Mouse (Mus musculus): ENCODE data around the gene Itln1. TPM values are rescaled to one million over a fixed set of nuclear protein-coding genes. Genes with fewer than 3 reads are reported as not detected.

Gene Itln1
- polyA plus RNA-seq, 1 experiment, result not detected

DNA sequence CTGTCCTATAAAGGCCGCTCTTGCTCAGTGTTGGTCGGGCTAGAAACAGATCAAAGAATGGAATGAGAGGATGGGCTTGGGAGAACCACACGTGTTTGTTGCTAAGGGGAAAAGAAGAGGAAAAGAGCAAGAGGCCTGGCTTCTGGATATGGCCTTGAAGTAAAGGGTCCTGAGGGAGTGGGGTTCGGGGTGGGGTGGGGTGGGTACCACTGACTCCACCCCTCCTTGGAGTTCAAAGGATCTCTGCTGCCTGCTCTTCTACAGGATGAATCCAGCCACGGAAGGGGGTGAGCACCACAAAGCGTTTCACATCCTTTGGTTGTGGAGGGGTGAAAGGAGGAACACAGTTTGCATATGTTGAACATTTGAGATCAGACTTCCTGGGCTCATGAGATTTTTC is 23.3 kb upstream of the Itln1 start:
- no peak for DNase-seq (ENCODE audit: low read depth)
- TF ChIP-seq POLR2A (IDR thresholded peaks at IDR 0.05; ENCODE audit: borderline replicate concordance, extremely low read depth, insufficient read depth, insufficient read length, poor library complexity, severe bottlenecking) (no peak), CTCF (IDR thresholded peaks at IDR 0.05; ENCODE audit: borderline replicate concordance, extremely low read depth, insufficient read depth, insufficient read length) (no peak)

DNA sequence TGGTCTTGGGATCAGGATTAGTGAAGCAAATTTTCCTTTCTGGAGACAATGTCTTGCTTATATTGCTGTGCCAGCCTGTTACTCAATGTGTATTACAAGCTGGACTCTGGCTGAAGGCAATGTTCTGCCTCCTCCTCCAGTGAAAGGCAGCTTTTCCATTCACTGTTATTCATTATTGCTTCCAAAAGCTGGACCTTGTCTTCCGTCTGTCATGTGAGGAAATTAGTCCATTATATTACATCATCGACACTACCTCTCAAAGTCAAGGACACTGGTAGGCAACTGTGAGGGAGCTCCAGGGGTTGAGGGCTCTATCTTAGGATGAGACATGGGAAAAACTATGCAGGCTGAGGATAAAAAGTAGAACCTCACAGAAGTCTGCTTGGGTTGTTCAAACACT is 21.3 kb upstream of the Itln1 start:
- DNase-seq (ENCODE audit: low read depth), result no peak
- TF ChIP-seq CTCF (IDR thresholded peaks at IDR 0.05; ENCODE audit: borderline replicate concordance, extremely low read depth, insufficient read depth, insufficient read length) (no peak), POLR2A (IDR thresholded peaks at IDR 0.05; ENCODE audit: borderline replicate concordance, extremely low read depth, insufficient read depth, insufficient read length, poor library complexity, severe bottlenecking) (no peak)

- peak; percentile 14 for DNase-seq (ENCODE audit: low read depth)
- no peak for TF ChIP-seq POLR2A (IDR thresholded peaks at IDR 0.05; ENCODE audit: borderline replicate concordance, extremely low read depth, insufficient read depth, insufficient read length, poor library complexity, severe bottlenecking)
- no peak for TF ChIP-seq CTCF (IDR thresholded peaks at IDR 0.05; ENCODE audit: borderline replicate concordance, extremely low read depth, insufficient read depth, insufficient read length)
Measured at GRCm38 (mm10) chr1:171553359-171554341, 18.6 kb upstream of the Itln1 start.

DNA sequence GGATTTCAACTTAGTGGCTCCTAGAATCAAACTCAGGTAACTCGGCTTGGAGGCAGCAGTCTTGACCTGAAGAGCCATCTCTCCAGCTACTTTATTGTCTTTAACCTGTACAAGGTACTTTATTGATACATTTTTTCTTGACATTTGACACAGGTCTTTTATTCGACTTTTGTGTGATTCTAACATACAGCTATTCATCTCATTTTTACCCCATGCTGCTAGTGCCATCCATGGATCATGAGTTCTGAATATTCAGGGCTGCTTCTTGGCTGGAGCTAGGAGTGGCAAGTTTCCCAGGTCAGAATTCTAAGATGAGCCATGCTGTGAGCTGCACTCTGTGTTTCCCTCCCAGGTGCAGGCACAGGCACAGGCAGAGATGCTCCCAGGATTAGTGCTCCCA is 17.1 kb upstream of the Itln1 start:
- DNase-seq (ENCODE audit: low read depth), result no peak
- no peak for TF ChIP-seq CTCF (IDR thresholded peaks at IDR 0.05; ENCODE audit: borderline replicate concordance, extremely low read depth, insufficient read depth, insufficient read length)
- TF ChIP-seq POLR2A (IDR thresholded peaks at IDR 0.05; ENCODE audit: borderline replicate concordance, extremely low read depth, insufficient read depth, insufficient read length, poor library complexity, severe bottlenecking), result no peak

GRCm38 (mm10) chr1:171551326-171551725 is 16.2 kb upstream of the Itln1 start:
- TF ChIP-seq POLR2A (IDR thresholded peaks at IDR 0.05; ENCODE audit: borderline replicate concordance, extremely low read depth, insufficient read depth, insufficient read length, poor library complexity, severe bottlenecking) (no peak), CTCF (IDR thresholded peaks at IDR 0.05; ENCODE audit: borderline replicate concordance, extremely low read depth, insufficient read depth, insufficient read length) (no peak)
- no peak for DNase-seq (ENCODE audit: low read depth)

DNA sequence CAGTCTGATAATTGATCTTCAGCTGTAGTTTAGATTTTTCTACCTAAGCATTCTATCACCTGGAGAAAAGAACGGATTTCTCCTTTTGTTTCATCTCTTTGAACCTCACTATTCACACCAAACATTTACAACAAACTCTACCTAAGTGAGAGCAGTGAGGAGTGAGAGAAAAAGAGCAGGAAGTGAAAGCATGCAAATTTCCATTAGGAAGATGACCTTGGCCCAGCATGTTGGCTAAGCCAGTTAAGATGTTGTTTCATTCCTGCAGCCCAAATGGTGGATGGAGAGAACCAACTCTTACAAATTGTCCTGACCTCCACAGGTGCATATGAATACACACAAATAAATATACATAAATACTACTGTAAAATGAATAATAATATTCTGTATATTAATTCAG is 5.6 kb upstream of the Itln1 start:
- DNase-seq (ENCODE audit: low read depth), result no peak
- TF ChIP-seq CTCF (IDR thresholded peaks at IDR 0.05; ENCODE audit: borderline replicate concordance, extremely low read depth, insufficient read depth, insufficient read length) (no peak), POLR2A (IDR thresholded peaks at IDR 0.05; ENCODE audit: borderline replicate concordance, extremely low read depth, insufficient read depth, insufficient read length, poor library complexity, severe bottlenecking) (no peak)

DNA sequence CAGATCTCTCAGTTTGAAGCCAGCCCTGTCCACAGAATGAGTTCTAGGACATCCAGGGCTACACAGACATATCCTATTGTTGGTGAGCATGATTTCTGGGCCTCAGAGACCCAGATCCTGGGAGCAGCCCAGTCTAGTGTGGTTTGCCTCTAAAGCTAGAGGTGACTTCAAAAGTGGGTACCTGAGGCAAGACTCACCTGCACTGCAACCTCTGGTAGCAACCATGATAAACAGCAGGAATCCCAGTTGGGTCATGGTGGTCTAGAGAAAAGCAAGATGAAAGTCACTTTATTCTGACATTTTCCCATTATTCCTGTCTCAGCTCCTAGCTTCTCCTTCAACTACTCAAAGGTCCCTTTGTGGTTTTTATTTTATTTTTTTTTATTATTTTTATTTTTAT is 537 bp downstream of the Itln1 start:
- DNase-seq (ENCODE audit: low read depth), result no peak
- TF ChIP-seq POLR2A (IDR thresholded peaks at IDR 0.05; ENCODE audit: borderline replicate concordance, extremely low read depth, insufficient read depth, insufficient read length, poor library complexity, severe bottlenecking), result no peak

- peak; percentile 1 for DNase-seq (ENCODE audit: low read depth)
- TF ChIP-seq POLR2A (IDR thresholded peaks at IDR 0.05; ENCODE audit: borderline replicate concordance, extremely low read depth, insufficient read depth, insufficient read length, poor library complexity, severe bottlenecking) (no peak), CTCF (IDR thresholded peaks at IDR 0.05; ENCODE audit: borderline replicate concordance, extremely low read depth, insufficient read depth, insufficient read length) (0 out of 2 replicates have a peak, but pooled peaks have one; percentile 9)
Measured at GRCm38 (mm10) chr1:171532830-171533229, 2.3 kb downstream of the Itln1 start.

DNA sequence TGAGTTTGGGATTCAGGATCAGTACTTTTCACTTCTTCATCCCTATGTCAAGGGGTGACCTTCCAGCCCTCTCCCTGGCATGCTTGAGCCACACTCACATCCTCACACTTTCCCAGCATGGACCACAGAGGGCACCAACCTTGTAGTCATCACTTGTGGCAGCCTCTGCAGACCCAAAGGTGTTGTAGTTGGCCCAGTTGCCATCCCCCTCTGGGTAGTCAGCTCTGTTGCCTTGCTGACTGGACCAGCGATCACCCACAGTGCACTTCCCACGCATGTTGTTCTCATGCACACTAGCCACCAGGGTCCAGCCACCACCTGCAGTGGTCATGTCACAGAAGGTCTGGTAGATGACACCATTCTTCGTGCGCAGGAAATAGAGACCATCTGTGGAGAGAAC is 3.7 kb downstream of the Itln1 start:
- DNase-seq (ENCODE audit: low read depth), result no peak
- TF ChIP-seq POLR2A (IDR thresholded peaks at IDR 0.05; ENCODE audit: borderline replicate concordance, extremely low read depth, insufficient read depth, insufficient read length, poor library complexity, severe bottlenecking) (no peak), CTCF (IDR thresholded peaks at IDR 0.05; ENCODE audit: borderline replicate concordance, extremely low read depth, insufficient read depth, insufficient read length) (no peak)

- no peak for DNase-seq (ENCODE audit: low read depth)
- no peak for TF ChIP-seq CTCF (IDR thresholded peaks at IDR 0.05; ENCODE audit: borderline replicate concordance, extremely low read depth, insufficient read depth, insufficient read length)
- TF ChIP-seq POLR2A (IDR thresholded peaks at IDR 0.05; ENCODE audit: borderline replicate concordance, extremely low read depth, insufficient read depth, insufficient read length, poor library complexity, severe bottlenecking), result no peak
Measured at GRCm38 (mm10) chr1:171515557-171515956, 19.5 kb downstream of the Itln1 start.

DNA sequence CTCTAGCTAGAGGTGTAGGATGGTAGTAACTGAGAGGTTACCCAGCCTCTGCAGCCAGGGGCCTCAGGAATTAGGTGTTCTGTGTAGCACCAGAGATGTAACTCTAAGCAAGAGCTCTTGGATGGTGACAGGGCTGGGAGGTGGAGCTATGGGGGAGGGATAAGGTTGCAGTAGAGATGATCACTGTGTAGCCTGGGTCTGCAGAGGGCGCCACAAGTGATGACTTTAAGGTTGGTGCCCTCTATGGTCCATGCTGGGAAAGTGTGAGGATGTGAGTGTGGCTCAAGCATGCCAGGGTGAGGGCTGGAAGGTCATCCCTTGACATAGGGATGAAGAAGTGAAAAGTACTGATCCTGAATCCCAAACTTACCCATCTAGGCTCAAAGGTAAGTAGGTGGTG is 20.1 kb downstream of the Itln1 start:
- no peak for DNase-seq (ENCODE audit: low read depth)
- TF ChIP-seq POLR2A (IDR thresholded peaks at IDR 0.05; ENCODE audit: borderline replicate concordance, extremely low read depth, insufficient read depth, insufficient read length, poor library complexity, severe bottlenecking) (no peak), CTCF (IDR thresholded peaks at IDR 0.05; ENCODE audit: borderline replicate concordance, extremely low read depth, insufficient read depth, insufficient read length) (no peak)

GRCm38 (mm10) chr1:171513760-171514159 is 21.3 kb downstream of the Itln1 start:
- TF ChIP-seq POLR2A (IDR thresholded peaks at IDR 0.05; ENCODE audit: borderline replicate concordance, extremely low read depth, insufficient read depth, insufficient read length, poor library complexity, severe bottlenecking), result no peak
- TF ChIP-seq CTCF (IDR thresholded peaks at IDR 0.05; ENCODE audit: borderline replicate concordance, extremely low read depth, insufficient read depth, insufficient read length), result no peak
- no peak for DNase-seq (ENCODE audit: low read depth)
